Mouse (Mus musculus): Measurements from ENCODE around the gene Abca7.
"Not testable (repeated sequence)": the region's sequence is repeated elsewhere in the genome, so short reads cannot be mapped to it uniquely, and the experiment has no call there.

Gene Abca7

DNA sequence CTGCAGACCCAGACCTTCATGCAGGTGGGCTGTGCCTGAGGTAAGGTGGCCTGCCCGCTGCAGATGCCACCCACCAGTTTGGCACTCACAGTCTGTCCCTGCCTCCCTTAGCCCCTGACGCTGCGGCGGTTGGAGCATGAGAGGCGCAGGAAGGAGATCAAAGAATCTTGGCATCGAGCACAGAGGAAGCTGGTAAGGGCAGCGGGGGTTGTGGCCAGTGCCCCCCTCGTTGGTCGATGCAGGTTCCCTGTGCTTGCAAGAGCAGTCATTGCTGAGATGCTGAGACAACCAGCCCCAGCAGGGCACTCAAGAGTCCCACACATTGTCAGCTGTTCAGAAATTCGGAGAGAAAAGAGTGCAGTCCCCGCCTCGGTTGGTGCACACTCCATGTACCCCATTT, 25.9 kb downstream of the Abca7 start:
- DNase-seq (ENCODE audit: low spot score) = no peak

- no peak for DNase-seq (ENCODE audit: low spot score)
Observed at GRCm38 (mm10) chr10:80022806-80023205, 26.5 kb downstream of the Abca7 start.

- DNase-seq (ENCODE audit: low spot score) = no peak
Observed at GRCm38 (mm10) chr10:80023758-80024157, 27.5 kb downstream of the Abca7 start.

GRCm38 (mm10) chr10:80024229-80025043, 28.1 kb downstream of the Abca7 start:
- DNase-seq (ENCODE audit: low spot score) = no peak

GRCm38 (mm10) chr10:80025044-80025347, 28.7 kb downstream of the Abca7 start:
- no peak for DNase-seq (ENCODE audit: low spot score)

DNA sequence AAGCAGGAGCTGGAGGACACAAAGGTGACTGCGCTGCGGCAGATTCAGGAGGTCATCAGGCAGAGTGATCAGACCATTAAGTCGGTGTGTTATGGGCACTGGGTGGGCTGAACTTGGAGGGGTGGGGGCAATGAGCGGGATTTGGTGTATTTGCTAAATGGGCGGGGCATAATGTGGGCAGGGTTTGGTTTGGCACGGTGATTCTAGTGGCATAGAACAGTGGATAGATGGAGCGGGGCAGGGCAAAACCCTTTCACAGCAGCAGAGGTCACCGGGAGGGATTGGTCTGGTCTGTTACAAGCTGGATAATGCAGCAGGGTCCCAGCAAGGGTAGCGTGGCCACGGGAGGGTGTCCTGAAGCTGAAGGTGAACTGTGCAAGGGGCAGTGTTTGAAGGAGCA, 29.2 kb downstream of the Abca7 start:
- no peak for DNase-seq (ENCODE audit: low spot score)

DNA sequence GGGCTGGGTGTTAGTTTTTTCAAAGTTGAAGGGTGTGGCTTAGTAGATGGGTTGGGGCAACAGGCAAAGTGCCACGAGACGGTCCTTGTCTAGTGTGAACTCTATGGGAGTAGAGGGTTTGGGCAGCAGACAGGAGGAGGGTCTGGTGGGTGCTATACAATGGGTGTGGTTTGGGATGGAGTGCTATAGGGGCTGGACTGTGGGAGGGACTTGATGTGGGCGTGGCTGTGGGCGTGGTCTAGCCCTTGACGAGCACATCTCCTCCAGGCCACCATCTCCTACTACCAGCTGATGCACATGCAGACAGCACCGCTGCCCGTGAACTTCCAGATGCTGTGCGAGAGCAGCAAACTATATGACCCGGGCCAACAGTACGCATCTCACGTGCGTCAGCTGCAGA, 29.6 kb downstream of the Abca7 start:
- DNase-seq (ENCODE audit: low spot score) = no peak

DNA sequence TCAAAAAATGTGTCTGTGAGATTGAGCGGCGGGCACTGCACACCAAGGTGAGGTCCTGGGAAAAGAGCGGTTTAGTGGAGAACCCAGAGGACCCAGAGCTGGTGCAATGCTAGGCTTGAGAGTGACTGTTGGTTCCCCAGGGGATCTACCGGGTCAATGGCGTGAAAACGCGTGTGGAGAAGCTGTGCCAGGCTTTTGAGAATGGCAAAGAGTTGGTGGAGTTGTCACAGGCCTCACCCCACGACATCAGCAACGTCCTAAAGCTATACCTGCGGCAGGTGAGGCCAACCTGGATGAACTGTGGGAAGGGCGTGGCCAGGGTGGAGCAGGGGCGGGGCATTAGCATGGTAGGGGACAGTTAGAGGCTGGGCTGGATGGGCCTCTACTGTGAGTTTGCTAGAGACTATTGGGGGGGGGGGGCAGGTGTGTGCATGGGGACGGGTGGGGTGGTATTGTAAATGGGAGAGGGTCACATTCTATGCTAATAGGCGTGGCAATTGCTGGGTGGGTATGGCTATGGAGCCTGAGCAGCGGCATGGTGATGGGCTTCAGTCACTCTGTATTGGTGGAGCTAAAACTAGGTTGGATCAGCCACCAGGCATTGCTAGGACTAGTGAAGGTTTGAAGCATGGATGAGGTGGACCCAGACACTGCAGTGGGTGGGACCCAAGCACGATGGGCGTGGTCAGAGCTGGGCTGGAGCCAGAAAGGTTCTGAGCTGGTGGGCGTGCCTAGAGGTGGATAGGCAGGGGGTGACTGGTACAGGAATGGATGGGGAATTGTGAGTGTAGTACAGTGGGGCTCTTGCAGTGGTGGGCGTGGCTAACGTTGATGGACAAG, 31.6 kb downstream of the Abca7 start:
- DNase-seq (ENCODE audit: low spot score) = no peak

DNA sequence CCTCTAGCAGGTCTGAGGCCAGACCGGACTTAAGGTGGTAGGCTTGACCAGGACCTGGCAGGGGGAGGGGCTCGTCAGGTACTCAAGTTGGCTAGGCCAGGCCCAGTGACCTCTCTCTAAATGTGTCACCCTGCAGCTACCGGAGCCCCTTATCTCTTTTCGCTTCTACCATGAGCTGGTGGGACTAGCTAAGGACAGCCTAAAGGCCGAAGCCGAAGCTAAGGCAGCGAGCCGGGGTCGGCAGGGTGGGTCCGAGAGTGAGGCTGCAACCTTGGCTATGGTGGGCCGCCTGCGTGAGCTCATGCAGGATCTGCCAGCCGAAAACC, 32.2 kb downstream of the Abca7 start:
- no peak for DNase-seq (ENCODE audit: low spot score)

DNA sequence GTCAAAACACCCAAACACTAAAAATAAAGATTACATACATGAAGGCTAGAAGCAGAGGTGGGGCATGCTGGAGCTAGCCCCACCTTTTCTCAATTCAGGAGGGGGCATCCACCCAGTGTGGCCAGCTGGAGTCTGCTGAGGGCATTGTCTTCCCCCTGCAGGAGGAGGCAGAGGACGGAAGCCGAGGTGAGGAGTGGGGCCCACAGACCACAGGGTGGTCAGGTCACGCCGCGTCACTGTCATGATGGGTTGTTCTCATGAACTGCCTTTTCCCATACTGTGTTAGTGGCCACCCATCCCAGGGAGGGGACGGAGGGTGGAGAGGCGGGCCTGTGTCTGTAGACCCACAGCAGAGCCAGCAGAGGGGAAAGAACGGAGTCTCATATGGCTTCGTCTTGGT, 33.9 kb downstream of the Abca7 start:
- DNase-seq (ENCODE audit: low spot score) = no peak

- no peak for DNase-seq (ENCODE audit: low spot score)
Observed at GRCm38 (mm10) chr10:80030736-80031135, 34.4 kb downstream of the Abca7 start.

GRCm38 (mm10) chr10:80032799-80033480, 36.6 kb downstream of the Abca7 start:
- peak; percentile 83 for DNase-seq (ENCODE audit: low spot score)

DNA sequence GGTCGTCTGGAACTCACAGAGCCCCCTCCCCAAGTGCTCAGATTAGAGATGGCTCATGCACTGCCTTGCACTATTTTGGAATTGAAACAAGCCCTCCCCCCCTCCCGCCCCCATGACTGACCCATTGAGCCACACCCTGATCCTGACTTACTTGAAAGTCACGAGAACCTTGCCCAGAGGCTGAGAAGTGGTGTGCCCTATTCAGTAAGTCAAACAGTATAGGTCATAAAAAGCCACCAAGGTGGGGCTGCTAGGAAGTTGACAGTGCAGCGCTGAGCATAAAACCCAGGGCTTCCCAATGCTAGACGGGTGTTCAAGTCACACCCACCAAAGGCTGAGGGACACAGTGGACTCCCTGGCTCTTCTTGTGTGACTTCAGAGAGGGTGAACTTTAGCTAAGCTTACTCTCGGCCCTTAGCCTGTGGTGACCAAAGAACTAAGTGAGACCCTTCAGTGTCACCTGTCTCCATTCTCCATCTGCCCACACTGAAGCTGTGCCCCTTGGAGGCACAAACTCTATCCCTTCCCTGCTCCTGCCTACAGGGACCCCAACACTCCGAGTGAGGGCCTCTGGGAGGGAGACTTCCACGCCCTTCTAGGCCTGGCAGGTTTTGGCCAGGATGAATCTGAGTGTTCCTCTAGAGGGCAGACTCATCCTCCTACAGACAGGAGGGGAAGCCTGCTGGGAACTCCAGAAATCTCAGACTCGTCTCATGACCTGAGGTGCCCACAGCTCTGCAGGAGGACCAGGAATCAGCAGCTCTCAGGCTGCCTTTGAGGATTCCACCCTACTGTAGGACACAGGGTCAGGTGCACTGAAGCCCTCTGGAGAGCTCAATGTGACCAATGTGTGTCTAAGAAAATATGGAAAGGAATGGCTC, 37.5 kb downstream of the Abca7 start:
- peak; percentile 57 for DNase-seq (ENCODE audit: low spot score)

GRCm38 (mm10) chr10:80035148-80035547, 38.9 kb downstream of the Abca7 start:
- DNase-seq (ENCODE audit: low spot score) = no peak

DNA sequence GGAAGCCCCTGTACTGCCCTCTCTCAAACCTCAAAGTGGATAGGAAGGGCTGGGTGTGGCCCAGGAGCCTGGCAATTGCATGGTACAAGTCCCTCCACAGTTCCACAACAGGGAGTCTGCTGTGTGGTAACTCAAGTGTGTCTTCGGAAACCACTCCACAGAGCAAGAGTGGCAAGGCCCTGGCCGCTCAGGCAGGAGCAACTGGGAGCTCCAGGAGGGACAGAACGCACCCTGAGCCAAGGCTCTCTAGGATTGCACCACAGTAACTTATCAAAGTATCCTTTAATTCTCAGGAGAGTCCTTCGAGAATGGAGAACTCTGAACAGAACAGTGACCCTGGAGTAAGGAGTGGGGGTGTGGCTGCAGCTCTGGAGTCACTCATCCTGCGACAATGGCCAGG, 39.4 kb downstream of the Abca7 start:
- DNase-seq (ENCODE audit: low spot score) = no peak

GRCm38 (mm10) chr10:80036832-80037231, 40.5 kb downstream of the Abca7 start:
- DNase-seq (ENCODE audit: low spot score) = no peak

DNA sequence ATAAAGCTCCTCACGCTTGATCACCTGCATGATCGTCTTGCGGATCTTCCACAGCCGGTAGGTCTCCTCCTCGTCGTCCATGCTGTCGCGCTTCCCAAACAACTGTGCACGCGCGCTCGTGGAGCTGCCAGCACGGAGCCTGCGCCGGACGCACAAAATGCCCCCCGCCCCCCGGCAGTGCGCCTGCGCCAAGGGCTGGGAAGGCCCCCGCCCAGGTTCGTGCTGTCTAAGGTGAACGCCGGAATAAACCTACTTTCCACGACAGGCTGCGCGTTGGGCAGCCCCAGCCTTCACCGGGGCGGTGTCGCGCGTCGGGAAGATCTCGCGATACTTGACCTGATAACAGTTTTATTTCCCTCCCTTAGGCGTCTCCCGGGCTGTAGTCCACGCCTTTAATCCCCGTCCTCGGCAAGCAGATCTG, 43.3 kb downstream of the Abca7 start, which contains the start of gene Polr2e:
TSS of gene Polr2e (minus strand) at position 237 of the 421 bp plus-strand sequence.
- DNase-seq (ENCODE audit: low spot score) = peak; percentile 96

DNA sequence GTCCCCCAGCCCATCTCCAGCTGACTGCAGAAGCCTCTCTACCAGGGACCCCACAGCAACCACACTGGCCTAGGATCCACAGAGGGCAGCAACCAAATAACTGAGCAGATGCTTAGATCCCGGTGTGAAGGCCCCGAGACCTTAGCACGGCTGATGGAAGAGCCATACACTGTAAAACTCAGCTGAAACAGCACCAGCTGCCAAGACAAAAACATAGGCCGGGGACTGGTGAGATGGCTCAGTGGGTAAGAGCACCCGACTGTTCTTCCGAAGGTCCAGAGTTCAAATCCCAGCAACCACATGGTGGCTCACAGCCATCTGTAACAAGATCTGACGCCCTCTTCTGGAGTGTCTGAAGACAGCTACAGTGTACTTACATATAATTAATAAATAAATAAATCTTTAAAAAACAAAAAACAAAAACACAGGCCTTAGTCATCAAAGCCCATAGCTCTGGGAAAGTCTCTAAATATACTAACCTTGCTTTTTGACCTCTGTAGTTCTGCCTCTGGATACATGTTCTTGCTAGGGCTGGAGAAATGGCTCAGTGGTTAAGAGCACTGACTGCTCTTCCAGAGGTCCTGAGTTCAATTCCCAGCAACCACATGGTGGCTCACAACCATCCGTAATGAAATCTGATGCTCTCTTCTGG, 45.2 kb downstream of the Abca7 start:
- not testable (repeated sequence) for DNase-seq (ENCODE audit: low spot score)

- no peak for DNase-seq (ENCODE audit: low spot score)
Observed at GRCm38 (mm10) chr10:80044087-80044486, 47.8 kb downstream of the Abca7 start.

- DNase-seq (ENCODE audit: low spot score) = not testable (repeated sequence)
Observed at GRCm38 (mm10) chr10:80045364-80045763, 49.1 kb downstream of the Abca7 start.

GRCm38 (mm10) chr10:80045766-80046165, 49.5 kb downstream of the Abca7 start:
- DNase-seq (ENCODE audit: low spot score) = no peak
